Mouse (Mus musculus) liver, embryonic 14.5 days (tissue): ENCODE measurements around the gene Zfp865. TPM values are rescaled to one million over a fixed set of nuclear protein-coding genes. Genes with fewer than 3 reads are reported as not detected.

Experiments used
- ATAC-seq: fragments of 200-750 bp; cut with Nextera tagmentation; 2 replicates; pipeline ENCODE4 v1.8.0; 2017; ENCODE audit warnings: moderate number of reproducible peaks, mild to moderate bottlenecking, moderate library complexity; ENCODE audit not compliant: insufficient read depth
- DNase-seq, 3 experiments: peaks; one replicate each; pipeline ENCODE4 v3.0.0-alpha.2; 2012 to 2013; ENCODE audit warnings: low read depth in 3 of 3, low spot score in 3 of 3
- H3K27ac ChIP-seq: fragments of 300-500 bp; sonication (generic); 2 replicates; pipeline ENCODE4 v1.5.1; 2014; ENCODE audit warnings: moderate library complexity, mild to moderate bottlenecking, control low read depth, inconsistent platforms
- H3K27me3 ChIP-seq: fragments of 300-500 bp; sonication (generic); 2 replicates; pipeline ENCODE4 v1.6.1; 2014; ENCODE audit warnings: mild to moderate bottlenecking, low read length, moderate library complexity; ENCODE audit not compliant: control insufficient read depth, insufficient read depth
- H3K36me3 ChIP-seq: fragments of 300-500 bp; sonication (generic); replicated peaks from 2 replicates; pipeline ENCODE4 v1.6.1; 2014; ENCODE audit warnings: low read depth; ENCODE audit not compliant: control insufficient read depth, insufficient read depth
- H3K4me1 ChIP-seq, 2 experiments: fragments of 200-500 bp in 1 of 2; fragments of 300-500 bp in 1 of 2; sonication (generic) in 1 of 2; replicated peaks; 2 replicates each; pipeline ENCODE4 v1.6.1; 2012 to 2014; ENCODE audit warnings: antibody characterized with exemption in 1 of 2, inconsistent platforms in 1 of 2, low read length in 1 of 2; ENCODE audit not compliant: control insufficient read depth in 2 of 2, insufficient read depth in 2 of 2
- H3K4me2 ChIP-seq: fragments of 300-500 bp; sonication (generic); 2 replicates; pipeline ENCODE4 v1.6.1; 2014; ENCODE audit warnings: low read depth, mild to moderate bottlenecking, control low read depth, moderate library complexity
- H3K4me3 ChIP-seq, 2 experiments: fragments of 200-500 bp in 1 of 2; fragments of 300-500 bp in 1 of 2; sonication (generic) in 1 of 2; 2 replicates each; pipeline ENCODE4 v1.5.1; 2012 to 2014; ENCODE audit warnings: low read depth in 2 of 2, low read length in 2 of 2, mild to moderate bottlenecking in 2 of 2, control low read depth in 1 of 2, inconsistent platforms in 1 of 2, moderate library complexity in 1 of 2; ENCODE audit not compliant: insufficient read depth in 1 of 2
- H3K9ac ChIP-seq: fragments of 300-500 bp; sonication (generic); replicated peaks from 2 replicates; pipeline ENCODE4 v1.6.1; 2014; ENCODE audit warnings: mild to moderate bottlenecking, control low read depth, moderate library complexity
- H3K9me3 ChIP-seq: fragments of 300-500 bp; sonication (generic); 2 replicates; pipeline ENCODE4 v1.6.1; 2016; ENCODE audit warnings: low read length, mixed read lengths; ENCODE audit not compliant: control insufficient read depth
- CTCF ChIP-seq: IDR thresholded peaks from 2 replicates; pipeline ENCODE4 v1.5.1; 2016; ENCODE audit warnings: antibody characterized with exemption, low read depth, control low read depth
- EP300 ChIP-seq: IDR thresholded peaks from 2 replicates; pipeline ENCODE4 v1.6.1; 2016; ENCODE audit warnings: antibody characterized with exemption, low read depth
- WGBS: fragments of 180-500 bp; shearing (Covaris S2); extraction: QIAGEN DNeasy Blood & Tissue Kit; methylation state at CpG from one replicate; pipeline ENCODE4 v1.1.7; 2014; ENCODE audit not compliant: insufficient replicate concordance; 5-methylcytosine and 5-hydroxymethylcytosine counted together
- polyA plus RNA-seq, 2 experiments: library from polyadenylated mRNA; depleted of rRNA in 1 of 2; stranded (reverse) in 1 of 2; unstranded in 1 of 2; fragments of >200 nt; fragmentation: Nextera tagmentation in 1 of 2; extraction: Ambion mirVana in 1 of 2; gene quantifications; 2 replicates each; pipeline versions ENCODE4 v1.2.1 to v1.2.3; 2012 to 2014

Zfp865 gene
- polyA plus RNA-seq, 2 experiments, result 0.98 to 6.4 TPM

GRCm38 (mm10) chr7:5033818-5034217, 13.6 kb downstream of the Zfp865 start, which contains the start of gene 4632433K11Rik:
TSS of gene 4632433K11Rik (plus strand) at chr7:5034118.
- ATAC-seq, result no peak
- Histone ChIP-seq H3K9me3 (peaks cover 20% of the 10 kb centered on the region), H3K27me3 (no peaks in the 10 kb centered on the region), H3K4me1 (peaks cover 6 to 11% of the 10 kb centered on the region in 2 experiments), H3K27ac (no peak within 1 kb of the TSS), H3K4me2 (no peak within 1 kb of the TSS), H3K9ac (no peak within 1 kb of the TSS), H3K36me3 (peaks cover 32% of the 10 kb centered on the region), H3K4me3 (no peak within 1 kb of the TSS)
- TF ChIP-seq EP300, result no peak
- DNase-seq, result no peak
- WGBS, result 64% methylated on average over 3 of the region's 3 CpGs

- no peak overlapping the region for H3K9ac ChIP-seq
- peaks cover 9 to 17% of the 10 kb centered on the region in 2 experiments for H3K4me1 ChIP-seq
- H3K9me3 ChIP-seq, result peaks cover 10% of the 10 kb centered on the region
- 91% methylated on average over 17 of the region's 17 CpGs for WGBS
- H3K4me3 ChIP-seq, result no peak overlapping the region
- peaks cover 17% of the 10 kb centered on the region for H3K36me3 ChIP-seq
- no peak for ATAC-seq
- H3K27ac ChIP-seq, result no peak overlapping the region
- DNase-seq, result no peak
- TF ChIP-seq CTCF (no peak), EP300 (no peak)
- H3K27me3 ChIP-seq, result no peaks in the 10 kb centered on the region
- H3K4me2 ChIP-seq, result no peak overlapping the region
Measured at GRCm38 (mm10) chr7:5035628-5036027, 15.5 kb downstream of the Zfp865 start.

DNA sequence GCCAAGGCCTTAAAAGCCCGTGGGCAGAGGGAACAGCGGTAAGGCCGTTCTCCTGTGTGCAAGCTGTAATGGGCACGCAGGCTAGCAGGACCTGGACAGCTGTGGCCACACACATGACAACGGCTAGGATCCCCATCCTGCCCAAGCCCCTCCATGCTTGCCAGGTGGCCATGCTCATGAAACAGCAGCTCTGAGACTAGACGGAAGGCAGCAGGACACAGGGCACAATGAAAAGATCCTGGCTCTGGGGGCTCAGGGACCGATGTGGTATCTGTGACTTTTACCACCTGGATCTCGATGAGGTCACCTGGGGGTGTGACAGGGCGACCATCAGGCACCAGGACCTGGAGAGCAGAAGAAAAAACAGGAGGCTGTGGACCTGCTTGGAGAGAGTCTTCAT, 16.0 kb downstream of the Zfp865 start:
- no peak for TF ChIP-seq CTCF
- TF ChIP-seq EP300, result no peak
- Histone ChIP-seq H3K9ac (no peak overlapping the region), H3K4me3 (no peak overlapping the region), H3K4me2 (no peak overlapping the region), H3K9me3 (peaks cover 5% of the 10 kb centered on the region), H3K4me1 (peaks cover 9 to 17% of the 10 kb centered on the region in 2 experiments), H3K27me3 (no peaks in the 10 kb centered on the region), H3K27ac (no peak overlapping the region), H3K36me3 (peaks cover 12% of the 10 kb centered on the region)
- no peak for DNase-seq
- WGBS, result 76% methylated on average over 9 of the region's 9 CpGs
- no peak for ATAC-seq

- DNase-seq (no peak), ATAC-seq (no peak)
- no peaks in the 10 kb centered on the region for H3K27me3 ChIP-seq
- no peak overlapping the region for H3K4me3 ChIP-seq
- no peak overlapping the region for H3K27ac ChIP-seq
- peaks cover 9 to 17% of the 10 kb centered on the region in 2 experiments for H3K4me1 ChIP-seq
- H3K9ac ChIP-seq, result no peak overlapping the region
- H3K9me3 ChIP-seq, result no peaks in the 10 kb centered on the region
- 83% methylated on average over 7 of the region's 7 CpGs for WGBS
- no peak overlapping the region for H3K4me2 ChIP-seq
- TF ChIP-seq EP300, result no peak
- no peak for TF ChIP-seq CTCF
- H3K36me3 ChIP-seq, result peaks cover 3% of the 10 kb centered on the region
Measured at GRCm38 (mm10) chr7:5037026-5037425, 16.9 kb downstream of the Zfp865 start.

- no peak for TF ChIP-seq CTCF
- TF ChIP-seq EP300, result no peak
- H3K9ac ChIP-seq, result no peak overlapping the region
- H3K4me2 ChIP-seq, result peak overlapping the region; percentile 57
- no peaks in the 10 kb centered on the region for H3K36me3 ChIP-seq
- peaks cover 9 to 17% of the 10 kb centered on the region in 2 experiments for H3K4me1 ChIP-seq
- ATAC-seq, result no peak
- H3K9me3 ChIP-seq, result no peaks in the 10 kb centered on the region
- no peaks in the 10 kb centered on the region for H3K27me3 ChIP-seq
- DNase-seq, result no peak
- 64% methylated on average over 8 of the region's 8 CpGs for WGBS
- peak overlapping the region; percentile 84 for H3K27ac ChIP-seq
- H3K4me3 ChIP-seq, result peak overlapping the region in 1 of 2 experiments; percentile 85; a peak in 1 of 4 replicates
Measured at GRCm38 (mm10) chr7:5037467-5037866, 17.3 kb downstream of the Zfp865 start.
